Mouse (Mus musculus) adrenal gland, adult (tissue): ENCODE data around the gene Col9a2.

ENCODE experiments used
- DNase-seq, 2 experiments: peaks; one replicate each; pipeline ENCODE4 v3.0.0; 2022 to 2023; ENCODE audit warnings: low spot score in 1 of 2; ENCODE audit not compliant: inconsistent age in 2 of 2

Gene Col9a2

DNA sequence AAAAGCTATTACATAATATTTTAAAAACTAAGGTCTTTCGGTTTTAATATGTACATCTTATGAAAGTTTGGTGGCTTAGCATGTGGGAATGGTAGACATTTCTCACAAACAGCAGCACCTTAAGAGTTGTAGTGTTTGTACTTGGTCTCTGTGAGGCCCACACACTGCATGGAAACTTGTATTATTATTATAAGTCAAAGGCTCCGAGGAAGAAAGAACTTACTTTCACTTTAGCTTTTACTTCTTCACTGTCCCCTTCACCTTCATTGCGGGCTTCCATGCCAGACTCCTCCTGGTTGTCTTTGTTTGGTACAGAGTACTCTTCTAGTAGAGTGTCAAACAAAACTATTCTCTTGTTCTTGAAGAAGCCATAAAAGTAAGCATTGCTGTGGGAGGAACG lies 35.1 kb downstream of the Col9a2 start:
- no peak for DNase-seq

DNA sequence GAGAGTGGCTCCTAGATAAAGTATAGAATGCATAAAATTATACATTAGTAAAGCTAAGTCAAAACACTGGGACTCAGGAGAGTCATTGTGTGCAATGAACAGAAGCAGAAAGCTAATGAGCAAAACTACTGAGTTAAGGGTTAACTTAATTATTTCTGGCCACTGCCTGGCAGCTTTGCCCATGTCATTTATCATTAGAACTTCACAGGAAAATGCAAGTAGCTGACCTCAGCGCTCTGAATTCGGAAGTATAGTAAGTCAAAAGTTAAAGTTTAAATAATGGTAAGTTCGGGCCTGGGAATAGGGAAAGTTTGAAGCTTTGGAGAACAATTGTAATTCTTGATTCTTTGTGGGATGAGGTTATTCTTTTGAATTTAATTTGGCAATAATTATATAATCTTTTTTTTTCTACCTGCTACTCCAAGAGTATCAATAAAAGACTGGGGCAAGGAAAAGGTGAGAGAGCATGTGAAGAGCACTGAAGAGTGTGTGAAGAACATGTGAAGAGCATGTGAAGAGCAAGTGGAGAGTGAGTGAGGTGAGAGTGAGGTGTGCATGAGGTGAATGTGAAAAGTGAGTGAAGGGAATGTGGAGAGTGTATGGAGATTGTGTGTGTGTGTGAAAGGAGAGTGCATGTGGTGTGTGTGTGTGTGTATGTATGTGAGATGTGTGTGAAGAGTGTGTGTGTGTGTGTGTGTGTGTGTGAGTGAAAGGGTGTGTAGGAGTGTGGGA lies 38.9 kb downstream of the Col9a2 start:
- no peak for DNase-seq

DNA sequence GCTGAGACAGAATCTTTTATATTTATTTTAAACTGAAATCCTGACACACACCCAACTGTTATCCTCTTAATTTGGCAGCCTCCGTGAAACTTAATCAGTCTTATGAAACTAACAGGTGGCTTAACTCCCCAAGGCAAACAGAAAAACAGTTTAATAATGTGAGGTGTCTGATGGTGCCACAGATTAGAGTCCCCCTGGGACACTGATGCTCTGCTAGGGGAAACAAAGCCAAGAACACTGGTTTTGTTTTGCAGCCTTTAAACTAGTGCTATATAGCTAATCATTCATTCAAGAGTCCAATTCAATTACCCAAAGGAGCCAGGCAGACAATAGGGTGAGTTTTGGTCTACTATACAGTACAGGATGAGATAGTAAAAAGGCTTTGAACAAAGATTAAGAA lies 41.2 kb downstream of the Col9a2 start:
- DNase-seq = no peak

DNA sequence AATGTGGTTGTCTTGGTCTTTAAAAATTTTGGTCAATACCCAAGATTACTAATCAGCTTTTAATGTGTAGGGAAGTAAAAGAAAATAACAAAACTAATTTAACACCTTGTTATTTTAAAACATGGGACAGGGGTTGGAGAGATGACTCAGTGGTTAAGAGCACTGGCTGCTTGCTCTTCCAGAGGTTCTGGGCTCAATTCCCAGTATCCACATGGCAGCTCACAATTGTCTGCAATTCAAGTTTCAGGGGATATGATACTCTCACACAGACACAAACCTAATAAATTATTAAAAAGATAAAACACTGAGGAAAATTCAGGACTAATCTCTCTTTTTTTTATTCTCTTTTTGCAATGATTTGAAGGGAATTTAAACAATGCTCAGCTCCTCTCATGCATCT lies 45.3 kb downstream of the Col9a2 start:
- DNase-seq = no peak

DNA sequence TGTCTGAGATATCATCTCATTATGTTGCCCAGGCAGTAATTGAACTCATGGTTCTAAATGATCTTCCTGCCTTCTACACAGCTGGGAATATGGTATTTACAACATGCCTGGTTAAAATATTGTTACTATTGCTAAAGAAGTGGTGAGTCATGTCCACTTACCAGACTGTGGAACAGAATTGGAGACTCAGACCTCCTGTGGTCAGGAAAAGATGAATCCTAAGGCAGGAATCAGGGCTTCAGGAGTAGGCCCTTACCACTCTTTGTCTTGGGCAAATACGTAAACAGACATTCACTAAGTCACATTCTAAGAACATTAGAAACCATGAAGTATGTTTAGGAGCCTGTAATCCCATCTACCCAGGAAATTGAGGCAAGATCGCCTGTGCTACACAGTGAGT lies 49.5 kb downstream of the Col9a2 start:
- no peak for DNase-seq

DNA sequence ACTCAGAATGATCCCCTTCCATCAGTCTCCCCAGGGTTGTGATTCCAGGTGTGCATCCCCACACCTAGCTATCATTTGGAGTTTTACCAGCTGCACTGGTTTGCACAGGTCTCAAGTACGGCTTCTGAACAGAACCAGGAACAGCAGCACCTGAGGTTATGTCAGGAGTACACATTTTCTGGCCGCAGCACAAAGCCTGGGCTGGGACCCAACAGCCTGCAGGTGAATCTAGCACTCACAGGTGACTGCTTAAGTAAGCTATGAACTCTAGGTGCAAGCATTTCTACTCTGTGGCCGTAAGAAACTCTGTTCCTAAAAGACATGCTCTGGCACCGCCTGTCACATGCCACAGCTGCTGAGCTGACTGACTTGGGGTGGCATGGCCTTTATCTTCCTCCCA lies 51.0 kb downstream of the Col9a2 start:
- no peak for DNase-seq

DNA sequence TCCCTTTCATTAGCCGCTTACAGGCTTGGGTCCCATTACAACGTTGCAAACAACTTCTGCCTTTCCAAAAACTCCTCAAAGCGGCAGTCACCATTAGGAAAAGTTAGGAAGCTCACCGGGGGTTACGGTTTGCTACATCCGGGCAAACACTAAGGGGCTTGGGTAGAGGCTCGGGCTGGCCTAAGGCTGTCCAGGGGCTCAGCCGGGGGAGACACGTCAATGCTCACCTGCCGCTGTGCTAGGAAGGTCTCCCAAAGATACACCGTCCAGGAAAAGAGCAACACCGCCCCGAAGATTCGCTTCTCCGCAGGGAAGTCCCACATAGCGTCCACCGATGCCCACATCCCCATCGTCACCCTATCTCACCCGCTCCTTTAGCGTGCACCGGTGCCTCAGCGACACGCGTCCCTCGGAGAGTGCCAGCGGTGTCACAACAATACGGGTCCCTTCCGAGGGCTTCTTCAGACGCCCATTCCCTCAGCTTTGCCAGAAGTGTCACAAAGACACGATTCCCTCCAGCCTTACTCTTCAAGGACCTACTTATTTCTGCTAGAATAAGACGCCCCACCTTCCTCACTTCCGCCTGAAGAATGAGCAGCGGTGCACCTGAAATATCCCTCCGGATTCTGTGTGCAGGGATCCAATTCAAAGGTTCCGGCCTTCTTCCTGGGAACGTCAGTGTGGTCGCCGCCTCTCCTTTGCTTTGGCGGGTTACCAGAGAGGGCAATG lies 58.6 kb downstream of the Col9a2 start, which contains the start of gene Zmpste24:
Gene Zmpste24, minus strand, starts transcription at position 592 of the 729 bp plus-strand sequence.
- peak; percentile 82 to 96 for DNase-seq

DNA sequence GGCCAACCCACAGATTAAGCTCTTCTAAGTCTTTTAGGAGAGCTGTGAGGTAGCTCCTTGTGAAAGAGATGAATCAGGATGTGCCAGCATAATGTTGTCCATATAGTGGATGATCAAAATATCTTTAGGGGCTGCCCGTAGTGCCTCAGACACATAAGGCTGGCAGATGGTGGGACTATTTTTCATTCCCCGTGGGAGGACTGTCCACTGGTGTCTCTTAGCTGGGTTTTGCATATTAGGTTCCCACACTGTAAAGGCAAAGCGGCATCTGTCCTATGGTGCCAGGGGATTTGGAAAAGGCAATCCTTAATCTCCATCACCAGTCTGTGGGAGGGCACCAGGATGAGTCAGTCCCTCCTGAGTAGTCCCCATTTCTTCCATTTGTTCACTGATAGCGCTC lies 64.1 kb downstream of the Col9a2 start:
- DNase-seq = no peak
